Mouse (Mus musculus) liver, postnatal 0 days (tissue): ENCODE results near the gene C130032M10Rik. TPM values are rescaled to one million over a fixed set of nuclear protein-coding genes. Genes with fewer than 3 reads are reported as not detected.
A peak's percentile ranks its signal among the peaks of the same experiment; 100 is the strongest.

Experiments
- ATAC-seq: fragments of 200-750 bp; cut with Nextera tagmentation; 2 replicates; pipeline ENCODE4 v1.8.0; 2017; ENCODE audit warnings: mild to moderate bottlenecking, moderate library complexity
- DNase-seq: peaks from one replicate; pipeline ENCODE4 v3.0.0-alpha.2; 2016
- H3K27ac ChIP-seq: fragments of 300-500 bp; sonication (generic); 2 replicates; pipeline ENCODE4 v1.5.1; 2014; ENCODE audit warnings: antibody characterized with exemption, moderate library complexity, mild to moderate bottlenecking, low read depth
- H3K27me3 ChIP-seq: fragments of 300-500 bp; sonication (generic); 2 replicates; pipeline ENCODE4 v1.6.1; 2014; ENCODE audit warnings: low read length, control low read depth, mixed read lengths; ENCODE audit not compliant: insufficient read depth
- H3K36me3 ChIP-seq: fragments of 300-500 bp; sonication (generic); replicated peaks from 2 replicates; pipeline ENCODE4 v1.6.1; 2014; ENCODE audit warnings: mild to moderate bottlenecking, control low read depth, low read length, moderate library complexity, mixed read lengths; ENCODE audit not compliant: insufficient read depth
- H3K4me1 ChIP-seq: fragments of 300-500 bp; sonication (generic); 2 replicates; pipeline ENCODE4 v1.6.1; 2014; ENCODE audit warnings: antibody characterized with exemption, mild to moderate bottlenecking, control low read depth; ENCODE audit not compliant: insufficient read depth
- H3K4me2 ChIP-seq: fragments of 300-500 bp; sonication (generic); 2 replicates; pipeline ENCODE4 v1.6.1; 2014; ENCODE audit warnings: low read depth, mild to moderate bottlenecking, low read length, moderate library complexity, mixed read lengths
- H3K4me3 ChIP-seq: fragments of 300-500 bp; sonication (generic); 2 replicates; pipeline ENCODE4 v1.5.1; 2014; ENCODE audit warnings: low read depth, low read length
- H3K9ac ChIP-seq: fragments of 300-500 bp; sonication (generic); replicated peaks from 2 replicates; pipeline ENCODE4 v1.6.1; 2014; ENCODE audit warnings: mild to moderate bottlenecking, moderate library complexity
- H3K9me3 ChIP-seq: fragments of 300-500 bp; sonication (generic); 2 replicates; pipeline ENCODE4 v1.6.1; 2016; ENCODE audit warnings: mild to moderate bottlenecking, control low read depth, low read length, mixed read lengths
- CTCF ChIP-seq: sonication (generic); IDR thresholded peaks from 2 replicates; pipeline ENCODE4 v1.5.1; 2016; ENCODE audit warnings: antibody characterized with exemption, low read depth
- EP300 ChIP-seq: IDR thresholded peaks from 2 replicates; pipeline ENCODE4 v1.6.1; 2016; ENCODE audit warnings: antibody characterized with exemption, low read depth, mild to moderate bottlenecking
- WGBS: fragments of 180-500 bp; shearing (Covaris S2); extraction: QIAGEN DNeasy Blood & Tissue Kit; methylation state at CpG from one replicate; pipeline ENCODE4 v1.1.7; 2014; ENCODE audit not compliant: insufficient replicate concordance; 5-methylcytosine and 5-hydroxymethylcytosine counted together
- polyA plus RNA-seq: library from polyadenylated mRNA; unstranded; fragments of >200 nt; fragmentation: Nextera tagmentation; extraction: Ambion mirVana; gene quantifications from 2 replicates; pipeline ENCODE4 v1.2.1, GENCODE M21; 2015

Gene C130032M10Rik
- polyA plus RNA-seq, 1 experiment from 2014 or later, result not detected

DNA sequence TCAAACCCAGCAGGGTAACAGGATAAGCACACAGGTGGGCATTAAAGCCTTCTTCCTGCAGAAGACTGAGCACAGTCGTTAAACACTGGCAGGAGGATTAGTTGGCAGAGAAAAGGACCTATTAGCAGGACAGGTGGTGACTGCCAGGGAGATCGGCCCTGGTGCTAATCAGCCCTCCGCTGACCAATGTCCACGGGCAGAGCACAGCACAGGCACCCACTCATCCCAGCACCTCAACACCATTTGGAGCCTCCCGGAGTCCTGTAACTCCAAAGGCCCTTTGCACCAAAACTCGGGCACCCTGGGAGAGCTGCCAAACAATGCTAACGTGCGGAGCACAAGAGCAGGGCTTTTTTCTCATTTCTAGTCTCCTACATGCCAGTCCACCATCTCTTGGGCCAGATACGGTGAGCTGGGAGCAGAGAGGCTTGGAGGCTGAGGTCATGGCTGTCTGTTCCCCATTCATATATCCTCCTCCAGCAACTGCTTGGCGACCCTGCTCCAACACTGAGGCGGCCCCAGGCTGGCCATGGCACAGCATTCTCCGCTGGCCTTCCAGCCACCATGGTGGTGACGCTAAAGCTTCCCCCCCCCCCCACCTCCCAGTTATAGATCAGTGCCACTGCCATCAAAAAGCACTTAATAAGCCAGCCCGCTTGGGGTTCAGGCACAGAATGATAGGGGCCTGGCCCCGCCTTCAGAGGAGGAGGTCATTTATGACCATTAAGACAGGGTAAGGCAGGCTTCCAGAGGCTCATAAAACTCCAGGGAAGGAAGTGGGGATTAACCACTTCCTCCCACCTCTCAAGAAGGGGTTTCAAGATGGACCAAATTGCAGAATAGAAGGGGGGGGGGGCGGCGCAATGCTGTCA is 28.6 kb downstream of the C130032M10Rik start:
- no peaks in the 10 kb centered on the region for H3K27me3 ChIP-seq
- 64% methylated on average over 17 of the region's 17 CpGs for WGBS
- no peaks in the 10 kb centered on the region for H3K9me3 ChIP-seq
- DNase-seq (no peak), ATAC-seq (no peak)
- no peak overlapping the region for H3K4me3 ChIP-seq
- no peak overlapping the region for H3K27ac ChIP-seq
- TF ChIP-seq EP300, result no peak
- no peak for TF ChIP-seq CTCF
- no peaks in the 10 kb centered on the region for H3K36me3 ChIP-seq
- H3K4me1 ChIP-seq, result peaks cover 36% of the 10 kb centered on the region
- H3K9ac ChIP-seq, result no peak overlapping the region
- H3K4me2 ChIP-seq, result no peak overlapping the region

DNA sequence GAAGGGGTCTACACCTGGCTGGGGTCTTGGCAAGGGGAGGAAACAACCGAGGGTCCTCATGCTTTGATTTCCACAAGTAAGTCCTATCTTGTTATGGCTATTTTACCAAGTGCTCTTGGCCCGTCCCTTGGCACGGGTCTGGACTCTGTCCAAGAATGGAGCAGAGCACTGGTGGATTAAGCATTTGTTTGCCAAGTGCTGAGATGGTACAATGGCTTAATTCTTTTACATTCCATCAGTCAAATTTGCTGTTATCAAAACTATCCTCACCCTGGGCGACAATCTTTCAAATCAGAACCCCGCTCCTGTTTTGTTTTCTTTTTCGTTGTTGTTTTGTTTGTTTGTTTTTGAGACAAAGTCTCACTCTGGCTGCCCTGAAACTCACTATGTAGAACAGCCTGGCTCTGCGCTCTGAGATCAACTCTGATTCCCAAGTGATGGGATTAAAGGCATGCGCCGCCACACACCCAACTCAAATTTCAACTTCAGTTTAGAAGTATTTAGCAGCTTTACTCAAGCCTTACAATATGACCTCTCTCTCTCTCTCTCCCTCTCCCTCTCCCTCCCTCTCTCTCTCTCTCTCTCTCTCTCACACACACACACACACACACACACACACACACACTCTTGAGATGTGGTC is 29.4 kb downstream of the C130032M10Rik start:
- Histone ChIP-seq H3K9ac (no peak overlapping the region), H3K9me3 (no peaks in the 10 kb centered on the region), H3K4me1 (peaks cover 39% of the 10 kb centered on the region), H3K27me3 (no peaks in the 10 kb centered on the region), H3K4me2 (no peak overlapping the region), H3K27ac (no peak overlapping the region), H3K4me3 (no peak overlapping the region), H3K36me3 (no peaks in the 10 kb centered on the region)
- DNase-seq (no peak), ATAC-seq (no peak)
- 65% methylated on average over 9 of the region's 9 CpGs for WGBS
- no peak for TF ChIP-seq CTCF
- no peak for TF ChIP-seq EP300

DNA sequence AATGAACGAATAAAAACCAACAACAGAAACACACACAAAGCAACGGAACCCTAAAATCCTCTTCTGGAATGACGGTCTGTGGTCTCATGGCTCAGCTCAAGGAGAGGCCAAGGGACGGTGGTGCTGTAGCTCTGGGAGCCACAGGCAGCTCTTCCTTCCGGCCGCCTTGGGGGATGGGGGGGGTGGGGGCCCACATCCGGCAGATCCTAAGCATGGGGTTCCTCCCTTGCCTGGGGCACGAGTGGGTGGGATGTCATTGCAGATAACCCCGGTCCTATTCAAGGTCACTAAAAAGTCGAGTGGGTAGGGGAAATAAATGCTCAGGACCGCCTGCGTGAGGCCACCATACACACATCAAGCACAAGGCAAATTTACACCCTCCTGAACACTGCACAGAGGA is 31.3 kb downstream of the C130032M10Rik start:
- ATAC-seq, result 0 out of 2 replicates have a peak, but pooled peaks have one; percentile 16
- H3K27ac ChIP-seq, result no peak overlapping the region

DNA sequence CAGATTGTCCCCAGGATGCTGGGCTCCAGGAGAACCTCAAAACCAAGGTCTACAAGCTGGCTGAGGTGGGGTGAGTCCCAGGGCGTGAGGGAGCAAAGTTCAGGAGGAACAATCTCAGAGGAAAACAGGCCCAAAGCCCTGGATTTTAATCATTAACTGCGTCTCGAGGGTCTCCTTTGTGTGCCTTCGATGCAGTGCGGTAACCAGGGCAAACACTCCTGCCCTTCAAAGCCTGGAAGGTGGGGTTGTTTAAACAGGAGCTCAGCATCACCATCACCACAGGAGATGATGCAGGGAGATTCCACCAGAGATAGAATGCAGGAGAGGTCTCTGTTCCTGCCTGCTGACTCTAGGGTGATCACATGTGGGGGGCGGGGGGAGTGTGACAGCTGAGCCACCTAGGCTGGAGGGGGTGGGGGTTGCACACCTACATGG is 32.2 kb downstream of the C130032M10Rik start:
- DNase-seq, result no peak
- no peak for TF ChIP-seq CTCF
- TF ChIP-seq EP300, result no peak
- H3K9ac ChIP-seq, result no peak overlapping the region
- H3K4me2 ChIP-seq, result no peak overlapping the region
- peaks cover 32% of the 10 kb centered on the region for H3K4me1 ChIP-seq
- WGBS, result 50% methylated on average over 6 of the region's 6 CpGs
- no peaks in the 10 kb centered on the region for H3K9me3 ChIP-seq
- H3K27ac ChIP-seq, result 0 out of 2 replicates have a peak overlapping the region, but pooled peaks have one; percentile 35
- no peaks in the 10 kb centered on the region for H3K36me3 ChIP-seq
- H3K27me3 ChIP-seq, result no peaks in the 10 kb centered on the region
- no peak for ATAC-seq
- no peak overlapping the region for H3K4me3 ChIP-seq

More for the DNA sequence above, 31.3 kb downstream of the C130032M10Rik start:
- no peak overlapping the region for H3K4me2 ChIP-seq
- peaks cover 32% of the 10 kb centered on the region for H3K4me1 ChIP-seq
- no peak for DNase-seq
- H3K4me3 ChIP-seq, result no peak overlapping the region
- H3K9me3 ChIP-seq, result no peaks in the 10 kb centered on the region
- H3K36me3 ChIP-seq, result no peaks in the 10 kb centered on the region
- H3K9ac ChIP-seq, result no peak overlapping the region
- TF ChIP-seq EP300, result no peak
- no peak for TF ChIP-seq CTCF
- WGBS, result 14% methylated on average over 12 of the region's 12 CpGs
- no peaks in the 10 kb centered on the region for H3K27me3 ChIP-seq

DNA sequence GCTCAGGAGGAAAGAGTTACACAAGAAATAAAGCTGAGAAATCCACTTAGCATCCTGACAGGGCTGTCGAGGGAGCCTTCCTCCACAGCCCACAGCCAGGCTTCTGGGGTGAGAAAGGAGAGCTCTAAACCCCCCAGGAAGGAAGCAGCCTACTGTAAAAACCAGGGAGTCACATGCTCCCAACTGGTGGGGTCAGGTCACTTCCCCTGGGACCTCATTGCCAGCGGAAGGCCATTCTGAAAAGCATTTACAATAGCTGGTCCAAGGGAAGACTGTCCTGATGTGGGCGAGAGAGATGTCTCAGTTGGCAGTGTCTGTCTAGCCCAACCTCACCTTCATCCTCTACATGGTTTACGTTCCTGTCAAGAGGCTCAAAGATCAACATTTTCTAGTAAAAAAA is 33.0 kb downstream of the C130032M10Rik start:
- Histone ChIP-seq H3K4me1 (peaks cover 32% of the 10 kb centered on the region), H3K9ac (no peak overlapping the region), H3K27ac (no peak overlapping the region), H3K4me3 (no peak overlapping the region), H3K27me3 (no peaks in the 10 kb centered on the region), H3K36me3 (no peaks in the 10 kb centered on the region), H3K4me2 (no peak overlapping the region), H3K9me3 (no peaks in the 10 kb centered on the region)
- DNase-seq, result no peak
- no peak for ATAC-seq
- 28% methylated on average over 4 of the region's 4 CpGs for WGBS
- no peak for TF ChIP-seq CTCF
- no peak for TF ChIP-seq EP300

DNA sequence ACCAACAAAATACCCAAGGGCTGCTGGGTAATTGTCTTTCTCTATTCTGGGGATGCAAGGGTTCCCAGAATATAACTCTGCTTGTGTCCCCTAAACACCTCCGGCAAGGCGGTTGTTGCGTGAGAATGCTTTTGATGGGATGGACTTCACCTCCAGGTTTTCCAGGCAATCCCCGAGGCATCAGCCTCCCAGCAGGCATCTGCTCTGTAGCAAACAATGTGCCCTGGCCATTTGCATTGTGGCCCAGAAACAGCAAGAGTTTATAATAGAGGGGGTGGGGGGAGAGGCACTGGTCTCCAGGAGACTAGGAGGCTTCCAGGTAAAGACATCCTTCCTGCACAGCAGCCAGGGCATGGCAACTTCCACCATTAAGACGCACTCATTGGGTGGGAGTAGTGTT is 33.6 kb downstream of the C130032M10Rik start:
- DNase-seq (no peak), ATAC-seq (no peak)
- Histone ChIP-seq H3K4me2 (no peak overlapping the region), H3K9ac (no peak overlapping the region), H3K9me3 (no peaks in the 10 kb centered on the region), H3K27me3 (no peaks in the 10 kb centered on the region), H3K4me1 (peaks cover 35% of the 10 kb centered on the region), H3K27ac (no peak overlapping the region), H3K36me3 (no peaks in the 10 kb centered on the region), H3K4me3 (no peak overlapping the region)
- 52% methylated on average over 5 of the region's 5 CpGs for WGBS
- TF ChIP-seq EP300 (no peak), CTCF (no peak)
